12 mouse cellular contexts compared by ENCODE assay signal in the genomic region with DNA sequence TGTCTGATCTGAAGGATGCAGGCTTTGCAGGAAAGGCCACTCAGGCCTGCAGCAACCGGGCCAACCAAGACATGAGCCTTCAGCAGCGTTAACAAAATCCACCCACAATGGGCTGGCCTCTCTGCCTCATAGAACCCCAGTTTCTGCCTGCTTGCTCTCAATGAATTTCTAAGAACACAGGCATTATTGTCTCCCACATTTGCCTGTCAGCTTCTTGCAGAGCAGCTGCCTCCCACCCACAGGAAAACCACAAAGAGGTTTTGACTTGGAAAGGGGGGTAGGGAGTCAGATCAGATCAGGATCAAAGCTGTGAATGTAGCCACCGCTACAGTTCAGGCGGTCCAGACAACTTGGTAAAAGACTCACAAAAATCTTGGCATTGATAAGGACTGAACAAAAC. TPM values are rescaled to one million over a fixed set of nuclear protein-coding genes. Genes with fewer than 3 reads are reported as not detected.
DNase-seq lines count a peak whose midpoint lies in the region; ATAC-seq and TF ChIP-seq lines count a peak whose summit lies in the region.
"Had no signal": no experiment of that assay in that cellular context is flagged by ENCODE, and none has a peak within 500 bp of the region (broad histone marks: within the 10 kb centered on the region; RNA-seq: fewer than 3 reads in every experiment).

No protein-coding gene starts in this region.

- H3K4me2 ChIP-seq in midbrain, embryonic 11.5 days, result no peak overlapping the region
- H3K4me2 ChIP-seq in midbrain, embryonic 16.5 days (ENCODE audit: low read length), result no peak overlapping the region
- H3K4me2 ChIP-seq in forebrain, embryonic 14.5 days (ENCODE audit: low read length), result no peak overlapping the region
- H3K4me2 ChIP-seq: neural tube, embryonic 12.5 days had no signal

- H3K9ac ChIP-seq in midbrain, embryonic 11.5 days (ENCODE audit: low read length), result no peak overlapping the region
- no peak overlapping the region for H3K9ac ChIP-seq in midbrain, embryonic 16.5 days (ENCODE audit: low read depth, low read length)
- no peak overlapping the region for H3K9ac ChIP-seq in forebrain, embryonic 14.5 days (ENCODE audit: low read length)
- H3K9ac ChIP-seq: neural tube, embryonic 12.5 days had no signal

- no peak for DNase-seq in frontal cortex, postnatal 25 days (ENCODE audit: low spot score in 2 of 2)
- DNase-seq in midbrain, embryonic 11.5 days (ENCODE audit: low spot score, missing footprints), result no peak
- peak; percentile 15 for DNase-seq in forebrain, embryonic 14.5 days (ENCODE audit: low spot score)
- no peak for DNase-seq in cerebellum, adult 9-10 months
- no peak for DNase-seq in kidney, postnatal 14 days
- DNase-seq: adrenal gland, adult 2 months; cerebellum, postnatal 36 days; lung, adult 18-20 months had no signal

- no peaks in the 10 kb centered on the region for H3K36me3 ChIP-seq in midbrain, embryonic 11.5 days (ENCODE audit: control insufficient read depth, insufficient read depth, low read length)
- H3K36me3 ChIP-seq in midbrain, embryonic 16.5 days (ENCODE audit: control insufficient read depth, insufficient read depth, low read length), result no peaks in the 10 kb centered on the region
- H3K36me3 ChIP-seq in forebrain, embryonic 14.5 days (ENCODE audit: control insufficient read depth, insufficient read depth, low read length), result no peaks in the 10 kb centered on the region

- H3K4me3 ChIP-seq in midbrain, embryonic 11.5 days (ENCODE audit: low read depth, low read length), result no peak overlapping the region
- H3K4me3 ChIP-seq in midbrain, embryonic 16.5 days (ENCODE audit: low read depth, low read length), result no peak overlapping the region
- H3K4me3 ChIP-seq in forebrain, embryonic 14.5 days (ENCODE audit: low read depth, low read length), result no peak overlapping the region
- no peak overlapping the region for H3K4me3 ChIP-seq in olfactory bulb, adult 2 months (ENCODE audit: insufficient read depth, low read depth, low read length)
- H3K4me3 ChIP-seq: neural tube, embryonic 12.5 days had no signal

- 26% methylated on average over 4 of the region's 4 CpGs for WGBS in midbrain, embryonic 11.5 days
- WGBS in midbrain, embryonic 16.5 days, result 16% methylated on average over 4 of the region's 4 CpGs
- 9% methylated on average over 4 of the region's 4 CpGs for WGBS in forebrain, embryonic 14.5 days
- WGBS in olfactory bulb, adult 2 months, result 22% methylated on average over 4 of the region's 4 CpGs

- no peak overlapping the region for H3K27ac ChIP-seq in midbrain, embryonic 11.5 days (ENCODE audit: low read depth, low read length)
- H3K27ac ChIP-seq in midbrain, embryonic 16.5 days (ENCODE audit: low read length), result no peak overlapping the region
- H3K27ac ChIP-seq in forebrain, embryonic 14.5 days (ENCODE audit: low read depth, low read length), result no peak overlapping the region
- peak overlapping the region; percentile 49; the same call in 1 of the 2 replicates for H3K27ac ChIP-seq in olfactory bulb, adult 2 months (ENCODE audit: insufficient read depth, low read depth, low read length)
- H3K27ac ChIP-seq: neural tube, embryonic 12.5 days had no signal

- no peaks in the 10 kb centered on the region for H3K27me3 ChIP-seq in midbrain, embryonic 11.5 days (ENCODE audit: control insufficient read depth, insufficient read depth, low read length)
- no peaks in the 10 kb centered on the region for H3K27me3 ChIP-seq in midbrain, embryonic 16.5 days (ENCODE audit: control insufficient read depth, insufficient read depth, low read depth, low read length)
- no peaks in the 10 kb centered on the region for H3K27me3 ChIP-seq in forebrain, embryonic 14.5 days (replicated peaks; ENCODE audit: control insufficient read depth, insufficient read depth, low read length)
- H3K27me3 ChIP-seq: neural tube, embryonic 12.5 days had no signal

- no peak for TF ChIP-seq POLR2A in olfactory bulb, adult 2 months (IDR thresholded peaks at IDR 0.05; ENCODE audit: insufficient read depth, low read depth, low read length)

- ATAC-seq in frontal cortex, adult (ENCODE audit: low TSS enrichment), result peak; percentile 51; the same call in 1 of the 2 replicates
- ATAC-seq in midbrain, embryonic 11.5 days (ENCODE audit: low FRiP score), result peak; percentile 38; the same call in 1 of the 2 replicates
- ATAC-seq in midbrain, embryonic 16.5 days, result no peak
- ATAC-seq in forebrain, embryonic 14.5 days, result no peak; the same call in 1 of the 2 replicates

- TF ChIP-seq CTCF in olfactory bulb, adult 2 months (IDR thresholded peaks at IDR 0.05; ENCODE audit: insufficient read depth, low read depth, low read length), result no peak

- H3K4me1 ChIP-seq in midbrain, embryonic 11.5 days (ENCODE audit: control insufficient read depth, insufficient read depth, low read length), result peaks cover 24% of the 10 kb centered on the region
- H3K4me1 ChIP-seq in midbrain, embryonic 16.5 days (ENCODE audit: control insufficient read depth, insufficient read depth, low read length), result peaks cover 5% of the 10 kb centered on the region; the same call in 1 of the 2 replicates
- H3K4me1 ChIP-seq in forebrain, embryonic 14.5 days (ENCODE audit: control insufficient read depth, insufficient read depth, low read length), result no peaks in the 10 kb centered on the region
- peaks cover 19% of the 10 kb centered on the region for H3K4me1 ChIP-seq in olfactory bulb, adult 2 months (ENCODE audit: control insufficient read depth, insufficient read depth, low read length)
- H3K4me1 ChIP-seq: neural tube, embryonic 12.5 days had no signal

- no peaks in the 10 kb centered on the region for H3K9me3 ChIP-seq in midbrain, embryonic 11.5 days (ENCODE audit: control insufficient read depth, low read length)
- no peaks in the 10 kb centered on the region for H3K9me3 ChIP-seq in midbrain, embryonic 16.5 days (replicated peaks; ENCODE audit: control insufficient read depth, low read length, poor library complexity, severe bottlenecking)
- H3K9me3 ChIP-seq in forebrain, embryonic 14.5 days (replicated peaks; ENCODE audit: control insufficient read depth, low read length), result no peaks in the 10 kb centered on the region
- H3K9me3 ChIP-seq: neural tube, embryonic 12.5 days had no signal

RNA-seq across cellular contexts. Expression of a gene that starts 25.5 kb away (rescaled TPM):
- 0.63 and 0.65 TPM in 2 replicates for polyA plus RNA-seq in midbrain, embryonic 11.5 days (2014; fragmentation: Nextera tagmentation; extraction: Ambion mirVana)
- 0.53 and 0.77 TPM in 2 replicates for polyA plus RNA-seq in midbrain, embryonic 16.5 days (2015; fragmentation: Nextera tagmentation; extraction: Ambion mirVana)
- 0.66 and 1.0 TPM in 2 replicates for polyA plus RNA-seq in forebrain, embryonic 14.5 days (2014; fragmentation: Nextera tagmentation; extraction: Ambion mirVana)
- not detected in 2 replicates for polyA plus RNA-seq in olfactory bulb, adult 2 months (2012; ENCODE audit: insufficient read depth, insufficient read length, low replicate concordance, missing spikeins)

RNA-seq across cellular contexts. Expression of a gene that starts 44.3 kb away (rescaled TPM):
- 94.2 and 94.8 TPM in 2 replicates for polyA plus RNA-seq in midbrain, embryonic 11.5 days (2014; fragmentation: Nextera tagmentation; extraction: Ambion mirVana)
- polyA plus RNA-seq in midbrain, embryonic 16.5 days (2015; fragmentation: Nextera tagmentation; extraction: Ambion mirVana), result 129 and 132 TPM in 2 replicates
- polyA plus RNA-seq in forebrain, embryonic 14.5 days (2014; fragmentation: Nextera tagmentation; extraction: Ambion mirVana), result 158 and 170 TPM in 2 replicates
- not detected in 2 replicates for polyA plus RNA-seq in olfactory bulb, adult 2 months (2012; ENCODE audit: insufficient read depth, insufficient read length, low replicate concordance, missing spikeins)

Comparison
In these comparisons a context has a peak if more than half of its experiments do, and no peak if none do; other contexts are left out.
1. ATAC-seq: peak in frontal cortex, adult (single experiment) and midbrain, embryonic 11.5 days (single experiment); none in midbrain, embryonic 16.5 days (single experiment) and forebrain, embryonic 14.5 days (single experiment).